Mouse (Mus musculus) CH12.LX (cell line): ENCODE data around the gene Lama2. TPM values are rescaled to one million over a fixed set of nuclear protein-coding genes. Genes with fewer than 3 reads are reported as not detected.

Experiments used
- DNase-seq: peaks from one replicate; pipeline ENCODE4 v3.0.0-alpha.2; 2013; ENCODE audit errors: extremely low read depth
- H3K27ac ChIP-seq: 2 replicates; pipeline ENCODE4 v1.5.1; 2012; ENCODE audit warnings: low read depth, mild to moderate bottlenecking, control low read depth, moderate library complexity; ENCODE audit not compliant: insufficient read depth
- H3K27me3 ChIP-seq: replicated peaks from 2 replicates; pipeline ENCODE3; 2012; ENCODE audit warnings: inconsistent platforms
- H3K36me3 ChIP-seq, 2 experiments: replicated peaks in 1 of 2; 2 replicates each; pipeline versions ENCODE3 to v1.6.1; 2012; ENCODE audit warnings: inconsistent platforms in 1 of 2, low read length in 1 of 2, mild to moderate bottlenecking in 1 of 2, mixed read lengths in 1 of 2, moderate library complexity in 1 of 2; ENCODE audit not compliant: control insufficient read depth in 1 of 2, insufficient read depth in 1 of 2
- H3K4me1 ChIP-seq, 2 experiments: 2 replicates each; pipeline ENCODE4 v1.6.1; 2012; ENCODE audit warnings: inconsistent platforms in 1 of 2, moderate library complexity in 1 of 2; ENCODE audit not compliant: insufficient read depth in 2 of 2, control insufficient read depth in 1 of 2
- H3K4me2 ChIP-seq: 2 replicates; pipeline ENCODE4 v1.6.1; 2012; ENCODE audit warnings: low read depth, mild to moderate bottlenecking, control low read depth; ENCODE audit not compliant: poor library complexity, insufficient read depth, severe bottlenecking
- H3K4me3 ChIP-seq, 3 experiments: fragments of 150-350 bp in 1 of 3; sonication (generic) in 1 of 3; replicated peaks in 1 of 3; 2 replicates each; pipeline versions ENCODE3 to v1.5.1; 2011 to 2012; ENCODE audit warnings: low read depth in 2 of 3, low read length in 2 of 3, mild to moderate bottlenecking in 2 of 3, moderate library complexity in 2 of 3, control low read depth in 1 of 3, improper control_type of control experiment in 1 of 3, inconsistent platforms in 1 of 3, mixed read lengths in 1 of 3; ENCODE audit not compliant: poor library complexity in 1 of 3
- H3K79me2 ChIP-seq: replicated peaks from 2 replicates; pipeline ENCODE4 v1.6.1; 2012; ENCODE audit warnings: mild to moderate bottlenecking, moderate library complexity; ENCODE audit not compliant: control insufficient read depth, poor library complexity, insufficient read depth, severe bottlenecking; ENCODE audit errors: extremely low read depth
- H3K9ac ChIP-seq: 2 replicates; pipeline ENCODE4 v1.6.1; 2012; ENCODE audit warnings: low read depth, mild to moderate bottlenecking, control low read depth, moderate library complexity; ENCODE audit not compliant: insufficient read depth
- H3K9me3 ChIP-seq: replicated peaks from 2 replicates; pipeline ENCODE3; 2012; ENCODE audit warnings: low read length, inconsistent platforms, mixed read lengths
- BHLHE40 ChIP-seq: IDR thresholded peaks from 2 replicates; pipeline ENCODE4 v1.6.1; 2011; ENCODE audit warnings: mild to moderate bottlenecking, low read depth, low read length, improper control_type of control experiment
- CHD2 ChIP-seq: IDR thresholded peaks from 2 replicates; pipeline ENCODE4 v1.6.1; 2011; ENCODE audit warnings: low read length, improper control_type of control experiment
- CTCF ChIP-seq, 2 experiments: IDR thresholded peaks in 1 of 2; conservative IDR thresholded peaks in 1 of 2; 2 replicates each; pipeline ENCODE4 v1.5.1; 2011 to 2012; ENCODE audit warnings: low read depth in 2 of 2, low read length in 2 of 2, improper control_type of control experiment in 1 of 2, inconsistent platforms in 1 of 2, mild to moderate bottlenecking in 1 of 2, moderate library complexity in 1 of 2
- E2F4 ChIP-seq: IDR thresholded peaks from 2 replicates; pipeline ENCODE4 v1.6.1; 2011; ENCODE audit warnings: low read depth, low read length, improper control_type of control experiment; ENCODE audit not compliant: insufficient replicate concordance
- ELF1 ChIP-seq: IDR thresholded peaks from 2 replicates; pipeline ENCODE4 v1.6.1; 2014; ENCODE audit warnings: low read depth, mild to moderate bottlenecking, inconsistent platforms, low read length, improper control_type of control experiment
- EP300 ChIP-seq: IDR thresholded peaks from 2 replicates; pipeline ENCODE4 v1.6.1; 2011; ENCODE audit warnings: low read length, improper control_type of control experiment
- HCFC1 ChIP-seq: IDR thresholded peaks from 2 replicates; pipeline ENCODE4 v1.6.1; 2012; ENCODE audit warnings: low read depth, mild to moderate bottlenecking, inconsistent platforms, low read length, improper control_type of control experiment
- JUND ChIP-seq: conservative IDR thresholded peaks from 2 replicates; pipeline ENCODE4 v1.6.1; 2011; ENCODE audit warnings: low read depth, low read length, improper control_type of control experiment
- KAT2A ChIP-seq: IDR thresholded peaks from 2 replicates; pipeline ENCODE4 v1.6.1; 2012; ENCODE audit warnings: low read length, improper control_type of control experiment, inconsistent platforms; ENCODE audit not compliant: insufficient replicate concordance
- MAX ChIP-seq: IDR thresholded peaks from 2 replicates; pipeline ENCODE4 v1.6.1; 2011; ENCODE audit warnings: low read length, improper control_type of control experiment
- MAZ ChIP-seq: IDR thresholded peaks from 2 replicates; pipeline ENCODE4 v1.6.1; 2012; ENCODE audit warnings: low read depth, mild to moderate bottlenecking, inconsistent platforms, low read length, improper control_type of control experiment, moderate library complexity
- MXI1 ChIP-seq: IDR thresholded peaks from 2 replicates; pipeline ENCODE4 v1.6.1; 2011; ENCODE audit warnings: mild to moderate bottlenecking, low read depth, low read length, improper control_type of control experiment
- NELFE ChIP-seq: IDR thresholded peaks from 2 replicates; pipeline ENCODE4 v1.6.1; 2011; ENCODE audit warnings: low read depth, low read length, improper control_type of control experiment
- NRF1 ChIP-seq: IDR thresholded peaks from 2 replicates; pipeline ENCODE4 v1.6.1; 2014; ENCODE audit warnings: low read depth, mild to moderate bottlenecking, inconsistent platforms, low read length, improper control_type of control experiment, moderate library complexity
- POLR2AphosphoS2 ChIP-seq: IDR thresholded peaks from 2 replicates; pipeline ENCODE4 v1.6.1; 2011; ENCODE audit warnings: low read depth, low read length, improper control_type of control experiment
- RAD21 ChIP-seq: IDR thresholded peaks from 2 replicates; pipeline ENCODE4 v1.6.1; 2011; ENCODE audit warnings: low read depth, mild to moderate bottlenecking, low read length, improper control_type of control experiment, moderate library complexity
- TBP ChIP-seq: conservative IDR thresholded peaks from 2 replicates; pipeline ENCODE4 v1.6.1; 2011; ENCODE audit warnings: low read depth, low read length, improper control_type of control experiment
- TCF12 ChIP-seq: IDR thresholded peaks from 2 replicates; pipeline ENCODE4 v1.6.1; 2014; ENCODE audit warnings: low read depth, mild to moderate bottlenecking, inconsistent platforms, low read length, improper control_type of control experiment
- USF1 ChIP-seq: IDR thresholded peaks from 2 replicates; pipeline ENCODE4 v1.6.1; 2014; ENCODE audit warnings: low read depth, mild to moderate bottlenecking, inconsistent platforms, low read length, improper control_type of control experiment
- USF2 ChIP-seq: conservative IDR thresholded peaks from 2 replicates; pipeline ENCODE4 v1.6.1; 2011; ENCODE audit warnings: low read depth, low read length, improper control_type of control experiment
- ZMIZ1 ChIP-seq: IDR thresholded peaks from 2 replicates; pipeline ENCODE4 v1.6.1; 2012; ENCODE audit warnings: low read depth, mild to moderate bottlenecking, inconsistent platforms, low read length, improper control_type of control experiment
- dilution Hi-C: fragments of 300-500 bp; cut with MboI; formaldehyde crosslinking; loops from 2 replicates; pipeline ENCODE4 v1.14.3; 2020; ENCODE audit warnings: low sequenced_read_pairs; ENCODE audit not compliant: extremely low pct_unique_long_range_greater_than_20kb, extremely low pct_ligation_motif_present
- in situ Hi-C: fragments of 300-500 bp; cut with MboI; formaldehyde crosslinking; loops from 3 replicates; pipeline ENCODE4 v1.14.3; 2019; ENCODE audit warnings: low sequenced_read_pairs, low pct_ligation_motif_present, low pct_unique_long_range_greater_than_20kb, mixed read lengths
- polyA plus RNA-seq: library from polyadenylated mRNA; unstranded; fragments of >175 nt; gene quantifications from 2 replicates; pipeline ENCODE4 v1.2.1, GENCODE M21; 2012; ENCODE audit warnings: low read depth; ENCODE audit not compliant: insufficient read length
- total RNA-seq, 2 experiments: library from RNA; depleted of rRNA; stranded (reverse); fragments of 300-350 nt in 1 of 2; fragments of >200 nt in 1 of 2; gene quantifications; 2 replicates each; pipeline ENCODE4 v1.2.3; 2012 to 2014

Lama2 gene
- total and polyA plus RNA-seq, 3 experiments, result not detected

DNA sequence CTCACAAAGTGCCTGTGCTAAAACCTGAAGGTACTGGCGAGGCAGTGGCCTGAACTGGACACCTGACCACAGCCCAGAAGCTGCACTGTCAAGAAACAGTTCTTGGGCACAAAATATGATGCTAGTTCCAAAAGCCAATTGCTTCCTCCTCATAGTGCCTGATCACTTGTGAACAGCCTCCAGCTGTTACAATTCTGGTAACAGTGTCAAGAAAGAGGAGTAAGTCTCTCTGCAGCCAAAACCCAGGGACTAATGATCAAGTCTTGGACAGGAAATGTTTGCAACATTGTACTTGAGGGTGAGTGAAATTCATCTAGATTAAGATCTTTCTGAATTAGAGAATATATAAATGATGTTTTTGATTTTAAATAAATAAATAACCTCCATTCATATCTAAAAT, 399.9 kb downstream of the Lama2 start:
- no peaks in the 10 kb centered on the region for H3K79me2 ChIP-seq
- H3K36me3 ChIP-seq, result no peaks in the 10 kb centered on the region
- DNase-seq, result no peak
- dilution Hi-C loops, result no loop called here
- TF ChIP-seq TBP, result no peak
- TF ChIP-seq TCF12, result no peak
- no peak for TF ChIP-seq USF2
- no peak for TF ChIP-seq MXI1
- TF ChIP-seq ELF1, result no peak
- TF ChIP-seq ZMIZ1, result no peak
- TF ChIP-seq USF1, result no peak
- TF ChIP-seq POLR2AphosphoS2, result no peak
- no peak for TF ChIP-seq NRF1
- TF ChIP-seq, all 38 proteins: peak for 0
- in situ Hi-C loops, result no loop called here
- Histone ChIP-seq H3K27me3 (no peaks in the 10 kb centered on the region), H3K27ac (no peak overlapping the region), H3K4me3 (no peak overlapping the region), H3K4me1 (no peaks in the 10 kb centered on the region), H3K9ac (no peak overlapping the region), H3K9me3 (no peaks in the 10 kb centered on the region), H3K4me2 (no peak overlapping the region)

DNA sequence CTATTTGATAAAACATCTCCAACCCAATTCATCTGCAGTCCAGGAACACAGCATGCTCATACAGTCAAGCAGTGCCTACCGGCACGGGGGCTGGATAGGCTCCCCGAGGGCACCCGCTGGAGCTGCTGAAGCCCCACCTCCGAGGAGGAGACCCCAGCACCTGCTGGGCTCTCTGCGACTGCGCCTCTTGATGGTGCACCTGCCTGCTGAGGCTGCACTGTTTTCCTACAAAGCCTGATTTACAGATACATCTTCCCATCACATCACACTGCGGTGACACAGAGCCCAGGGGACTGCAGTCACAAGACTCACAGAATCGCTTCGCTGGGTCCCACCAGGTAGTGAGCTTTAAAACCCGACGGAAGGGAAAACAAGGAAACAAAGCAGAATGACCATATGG, 412.2 kb downstream of the Lama2 start:
- TF ChIP-seq MAZ, result no peak
- TF ChIP-seq E2F4, result no peak
- no peak for TF ChIP-seq ZMIZ1
- TF ChIP-seq CHD2, result no peak
- no peak for TF ChIP-seq HCFC1
- TF ChIP-seq KAT2A, result no peak
- TF ChIP-seq, all 38 proteins: peak for 0
- dilution Hi-C loops, result no loop called here
- Histone ChIP-seq H3K27ac (no peak overlapping the region), H3K79me2 (no peaks in the 10 kb centered on the region), H3K4me3 (no peak overlapping the region), H3K4me1 (no peaks in the 10 kb centered on the region), H3K4me2 (no peak overlapping the region), H3K27me3 (no peaks in the 10 kb centered on the region), H3K36me3 (no peaks in the 10 kb centered on the region), H3K9me3 (no peaks in the 10 kb centered on the region), H3K9ac (no peak overlapping the region)
- DNase-seq, result no peak
- in situ Hi-C loops, result no loop called here

DNA sequence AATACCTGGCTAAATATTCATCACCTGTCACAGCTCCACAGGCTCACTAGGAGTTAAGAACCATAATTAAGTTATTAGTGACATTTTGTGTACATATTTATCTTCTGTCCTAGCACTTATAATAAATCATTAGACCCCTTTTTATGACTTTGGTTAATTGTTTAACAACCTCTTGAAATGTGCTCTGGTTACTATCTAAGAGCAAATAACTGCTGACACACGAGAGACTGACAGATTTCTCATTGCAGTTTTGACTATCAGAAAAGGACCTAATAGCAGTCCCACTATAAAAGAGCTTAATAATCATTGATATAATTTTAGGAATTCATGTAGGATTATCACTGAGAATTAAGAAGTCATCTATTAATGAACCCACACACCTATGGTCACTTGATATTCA, 421.1 kb downstream of the Lama2 start:
- Histone ChIP-seq H3K36me3 (no peaks in the 10 kb centered on the region), H3K9ac (no peak overlapping the region), H3K4me2 (no peak overlapping the region), H3K27ac (no peak overlapping the region), H3K79me2 (no peaks in the 10 kb centered on the region), H3K4me1 (no peaks in the 10 kb centered on the region), H3K27me3 (no peaks in the 10 kb centered on the region), H3K9me3 (no peaks in the 10 kb centered on the region), H3K4me3 (no peak overlapping the region)
- dilution Hi-C loops (no loop called here), in situ Hi-C loops (no loop called here)
- TF ChIP-seq NELFE (no peak), RAD21 (no peak), NRF1 (no peak), JUND (no peak), CTCF (conservative IDR thresholded peaks at IDR 0.05 in 1 of 2, IDR thresholded peaks at IDR 0.05 in 1 of 2; ENCODE audit: low read depth in 2 of 2, low read length in 2 of 2) (no peak), MAX (no peak), BHLHE40 (no peak), EP300 (no peak)
- no peak for DNase-seq
